Mouse (Mus musculus) MEL (cell line): ENCODE data around the gene Abcg2. TPM values are rescaled to one million over a fixed set of nuclear protein-coding genes. Genes with fewer than 3 reads are reported as not detected.

Source experiments
- DNase-seq: peaks from one replicate; pipeline ENCODE4 v3.0.0; 2011; ENCODE audit warnings: low read depth, low spot score
- H3K27ac ChIP-seq: 2 replicates; pipeline ENCODE4 v1.5.1; 2012; ENCODE audit warnings: low read depth, mild to moderate bottlenecking, control low read depth, low read length, moderate library complexity; ENCODE audit not compliant: control insufficient read depth
- H3K27me3 ChIP-seq, 2 experiments: fragments of 150-350 bp in 1 of 2; sonication (generic) in 1 of 2; 2 replicates each; pipeline ENCODE4 v1.6.1; 2012; ENCODE audit warnings: low read length in 2 of 2, mild to moderate bottlenecking in 2 of 2, improper control_type of control experiment in 1 of 2, moderate library complexity in 1 of 2; ENCODE audit not compliant: insufficient read depth in 2 of 2, control insufficient read depth in 1 of 2
- H3K36me3 ChIP-seq, 2 experiments: 2 replicates each; pipeline ENCODE4 v1.6.1; 2012 to 2014; ENCODE audit warnings: low read length in 2 of 2, improper control_type of control experiment in 1 of 2, inconsistent platforms in 1 of 2, mild to moderate bottlenecking in 1 of 2; ENCODE audit not compliant: insufficient read depth in 2 of 2, control insufficient read depth in 1 of 2
- H3K4me1 ChIP-seq, 2 experiments: fragments of 150-350 bp in 1 of 2; sonication (generic) in 1 of 2; 2 replicates each; pipeline ENCODE4 v1.6.1; 2012; ENCODE audit warnings: low read length in 2 of 2, improper control_type of control experiment in 1 of 2, mild to moderate bottlenecking in 1 of 2; ENCODE audit not compliant: insufficient read depth in 2 of 2, control insufficient read depth in 1 of 2
- H3K4me3 ChIP-seq, 2 experiments: fragments of 150-350 bp in 1 of 2; sonication (generic) in 1 of 2; 2 replicates each; pipeline ENCODE4 v1.5.1; 2012; ENCODE audit warnings: low read depth in 2 of 2, low read length in 2 of 2, mild to moderate bottlenecking in 2 of 2, moderate library complexity in 2 of 2, control low read depth in 1 of 2, improper control_type of control experiment in 1 of 2; ENCODE audit not compliant: control insufficient read depth in 1 of 2, insufficient read depth in 1 of 2
- H3K79me2 ChIP-seq: 2 replicates; pipeline ENCODE4 v1.6.1; 2012; ENCODE audit warnings: mild to moderate bottlenecking, low read length, moderate library complexity; ENCODE audit not compliant: control insufficient read depth, poor library complexity, insufficient read depth
- H3K9ac ChIP-seq: 2 replicates; pipeline ENCODE4 v1.6.1; 2012; ENCODE audit warnings: low read depth, mild to moderate bottlenecking, control low read depth, low read length, moderate library complexity; ENCODE audit not compliant: control insufficient read depth, poor library complexity, severe bottlenecking
- H3K9me3 ChIP-seq: fragments of 150-350 bp; sonication (generic); replicated peaks from 2 replicates; pipeline ENCODE4 v1.6.1; 2012; ENCODE audit warnings: mild to moderate bottlenecking, low read length, improper control_type of control experiment, moderate library complexity; ENCODE audit not compliant: insufficient read depth
- BHLHE40 ChIP-seq: IDR thresholded peaks from 2 replicates; pipeline ENCODE4 v1.6.1; 2012; ENCODE audit warnings: low read depth, mild to moderate bottlenecking, inconsistent platforms, low read length, improper control_type of control experiment, borderline replicate concordance
- CHD2 ChIP-seq: IDR thresholded peaks from 2 replicates; pipeline ENCODE4 v1.6.1; 2011; ENCODE audit warnings: low read length, improper control_type of control experiment
- CTCF ChIP-seq, 3 experiments: IDR thresholded peaks in 2 of 3; conservative IDR thresholded peaks in 1 of 3; 2 replicates each; pipeline ENCODE4 v1.5.1; 2011 to 2012; ENCODE audit warnings: low read length in 3 of 3, low read depth in 2 of 3, mild to moderate bottlenecking in 2 of 3, improper control_type of control experiment in 1 of 3, inconsistent platforms in 1 of 3, mixed read lengths in 1 of 3, moderate library complexity in 1 of 3; ENCODE audit not compliant: control insufficient read depth in 1 of 3, insufficient read depth in 1 of 3, poor library complexity in 1 of 3, severe bottlenecking in 1 of 3
- E2F4 ChIP-seq: IDR thresholded peaks from 2 replicates; pipeline ENCODE4 v1.6.1; 2011; ENCODE audit warnings: low read depth, low read length, improper control_type of control experiment, borderline replicate concordance
- EP300 ChIP-seq, 2 experiments: IDR thresholded peaks; 2 replicates each; pipeline ENCODE4 v1.6.1; 2011; ENCODE audit warnings: improper control_type of control experiment in 2 of 2, low read length in 2 of 2, low read depth in 1 of 2, mild to moderate bottlenecking in 1 of 2
- ETS1 ChIP-seq: IDR thresholded peaks from 2 replicates; pipeline ENCODE4 v1.6.1; 2012; ENCODE audit warnings: low read depth, mild to moderate bottlenecking, inconsistent platforms, low read length, improper control_type of control experiment, moderate library complexity
- GATA1 ChIP-seq: IDR thresholded peaks from 2 replicates; pipeline ENCODE4 v1.6.1; 2011; ENCODE audit warnings: low read depth, low read length, improper control_type of control experiment
- JUND ChIP-seq: IDR thresholded peaks from 2 replicates; pipeline ENCODE4 v1.6.1; 2011; ENCODE audit warnings: low read depth, mild to moderate bottlenecking, improper control_type of control experiment, low read length
- KAT2A ChIP-seq: conservative IDR thresholded peaks from 2 replicates; pipeline ENCODE4 v1.6.1; 2012; ENCODE audit warnings: low read depth, low read length, improper control_type of control experiment, inconsistent platforms
- MAX ChIP-seq: IDR thresholded peaks from 2 replicates; pipeline ENCODE4 v1.6.1; 2011; ENCODE audit warnings: low read length, improper control_type of control experiment
- MXI1 ChIP-seq: IDR thresholded peaks from 2 replicates; pipeline ENCODE4 v1.6.1; 2011; ENCODE audit warnings: mild to moderate bottlenecking, low read depth, low read length, improper control_type of control experiment
- MYB ChIP-seq: IDR thresholded peaks from 2 replicates; pipeline ENCODE4 v1.6.1; 2011; ENCODE audit warnings: mild to moderate bottlenecking, low read depth, low read length, improper control_type of control experiment
- NELFE ChIP-seq: IDR thresholded peaks from 2 replicates; pipeline ENCODE4 v1.6.1; 2011; ENCODE audit warnings: low read depth, low read length, improper control_type of control experiment
- NRF1 ChIP-seq: IDR thresholded peaks from 2 replicates; pipeline ENCODE4 v1.6.1; 2014; ENCODE audit warnings: low read depth, mild to moderate bottlenecking, inconsistent platforms, low read length, improper control_type of control experiment, moderate library complexity; ENCODE audit not compliant: poor library complexity, insufficient read depth, severe bottlenecking
- POLR2A ChIP-seq, 2 experiments: IDR thresholded peaks; 2 replicates each; pipeline ENCODE4 v1.6.1; 2011 to 2012; ENCODE audit warnings: low read length in 2 of 2, mild to moderate bottlenecking in 2 of 2, control low read depth in 1 of 2, improper control_type of control experiment in 1 of 2, low read depth in 1 of 2, moderate library complexity in 1 of 2; ENCODE audit not compliant: control insufficient read depth in 1 of 2, insufficient read depth in 1 of 2, poor library complexity in 1 of 2
- RAD21 ChIP-seq: IDR thresholded peaks from 2 replicates; pipeline ENCODE4 v1.6.1; 2011; ENCODE audit warnings: mild to moderate bottlenecking, low read depth, low read length, improper control_type of control experiment
- RCOR1 ChIP-seq: IDR thresholded peaks from 2 replicates; pipeline ENCODE4 v1.6.1; 2012; ENCODE audit warnings: low read depth, mild to moderate bottlenecking, inconsistent platforms, low read length, improper control_type of control experiment
- SIN3A ChIP-seq: IDR thresholded peaks from 2 replicates; pipeline ENCODE4 v1.6.1; 2012; ENCODE audit warnings: low read length, improper control_type of control experiment, inconsistent platforms
- TAL1 ChIP-seq: IDR thresholded peaks from 2 replicates; pipeline ENCODE4 v1.6.1; 2012; ENCODE audit warnings: mild to moderate bottlenecking, inconsistent platforms, low read length, moderate library complexity, mixed read lengths
- TBP ChIP-seq: IDR thresholded peaks from 2 replicates; pipeline ENCODE4 v1.8.0; 2011; ENCODE audit warnings: low read depth, low read length, improper control_type of control experiment
- TCF12 ChIP-seq: IDR thresholded peaks from 2 replicates; pipeline ENCODE4 v1.6.1; 2014; ENCODE audit warnings: low read depth, mild to moderate bottlenecking, inconsistent platforms, low read length, improper control_type of control experiment, moderate library complexity
- ZC3H11A ChIP-seq: IDR thresholded peaks from 2 replicates; pipeline ENCODE4 v1.6.1; 2012; ENCODE audit warnings: low read depth, mild to moderate bottlenecking, inconsistent platforms, low read length, improper control_type of control experiment
- ZKSCAN1 ChIP-seq: IDR thresholded peaks from 2 replicates; pipeline ENCODE4 v1.6.1; 2012; ENCODE audit warnings: low read depth, mild to moderate bottlenecking, inconsistent platforms, low read length, improper control_type of control experiment, moderate library complexity
- ZMIZ1 ChIP-seq: IDR thresholded peaks from 2 replicates; pipeline ENCODE4 v1.6.1; 2012; ENCODE audit warnings: low read depth, mild to moderate bottlenecking, inconsistent platforms, low read length, improper control_type of control experiment, moderate library complexity
- ZNF384 ChIP-seq: IDR thresholded peaks from 2 replicates; pipeline ENCODE4 v1.6.1; 2012; ENCODE audit warnings: low read depth, mild to moderate bottlenecking, inconsistent platforms, low read length, improper control_type of control experiment
- polyA plus RNA-seq, 2 experiments: library from polyadenylated mRNA; stranded (reverse) in 1 of 2; unstranded in 1 of 2; fragments of >175 nt in 1 of 2; fragments of >200 nt in 1 of 2; gene quantifications; 2 replicates each; pipeline versions ENCODE4 v1.2.1 to v1.2.4; 2012; ENCODE audit warnings: low replicate concordance in 2 of 2, low read depth in 1 of 2; ENCODE audit not compliant: insufficient read length in 2 of 2, insufficient read depth in 1 of 2, missing spikeins in 1 of 2
- total RNA-seq: library from RNA; depleted of rRNA; stranded (reverse); fragments of 300-350 nt; gene quantifications from 2 replicates; pipeline ENCODE4 v1.2.3, GENCODE M21; 2012

The Abcg2 gene
- total and polyA plus RNA-seq, 3 experiments: 14.4 to 20.9 TPM; not detected in 1

DNA sequence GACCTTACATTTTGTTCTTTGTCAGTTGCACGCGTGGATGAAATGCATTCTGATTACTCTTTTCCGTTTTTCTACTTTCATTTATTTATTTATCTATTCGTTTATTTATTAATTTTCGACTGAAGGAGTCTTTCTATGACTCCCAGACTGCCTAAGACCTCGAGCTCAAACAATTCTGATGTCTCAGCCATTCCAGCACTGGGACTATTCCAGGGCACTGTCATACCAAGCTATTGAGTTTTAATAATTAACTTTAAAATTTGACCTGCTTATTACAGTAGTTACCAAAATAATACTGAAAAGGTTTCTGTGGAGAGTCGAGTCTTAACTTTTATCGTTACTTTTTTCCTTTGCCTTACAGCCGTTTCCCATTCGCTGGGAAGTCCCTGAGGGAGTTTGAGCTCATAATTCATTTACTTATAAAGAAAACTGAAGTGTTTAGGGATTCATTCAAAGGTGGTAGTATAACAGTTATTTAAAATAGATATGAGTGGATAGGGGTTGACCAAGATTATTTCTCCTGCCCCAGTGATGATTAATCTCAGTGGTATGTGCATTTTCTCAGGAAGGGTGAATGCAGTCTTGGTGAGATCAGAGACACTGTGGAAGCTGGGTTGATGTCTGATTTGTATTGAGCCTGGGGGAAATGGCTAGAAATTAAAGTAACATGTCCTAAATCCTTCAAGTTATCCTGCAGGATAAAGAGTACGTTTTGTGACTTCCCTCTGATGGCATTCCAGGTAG is 56.9 kb downstream of the Abcg2 start:
- no peaks in the 10 kb centered on the region for H3K9me3 ChIP-seq
- TF ChIP-seq EP300 (IDR thresholded peaks at IDR 0.05; ENCODE audit: low read depth in 1 of 2, low read length in 2 of 2): no peak; a peak in 1 of 4 replicates
- TF ChIP-seq CHD2: no peak
- no peak for TF ChIP-seq ZKSCAN1
- TF ChIP-seq ZNF384: no peak
- no peak for TF ChIP-seq ZC3H11A
- no peak for TF ChIP-seq MAX
- TF ChIP-seq, all 39 proteins: peak for 0
- Histone ChIP-seq H3K27me3 (no peaks in the 10 kb centered on the region; a peak in 1 of 4 replicates), H3K27ac (no peak overlapping the region), H3K9ac (peak overlapping the region; percentile 38), H3K79me2 (no peaks in the 10 kb centered on the region), H3K4me3 (peak overlapping the region; percentile 52 to 57), H3K4me1 (peaks cover 5 to 10% of the 10 kb centered on the region in 2 experiments; a peak in 3 of 4 replicates), H3K36me3 (peaks cover 0 to 18% of the 10 kb centered on the region in 2 experiments; a peak in 2 of 4 replicates)
- peak; percentile 20 for DNase-seq

DNA sequence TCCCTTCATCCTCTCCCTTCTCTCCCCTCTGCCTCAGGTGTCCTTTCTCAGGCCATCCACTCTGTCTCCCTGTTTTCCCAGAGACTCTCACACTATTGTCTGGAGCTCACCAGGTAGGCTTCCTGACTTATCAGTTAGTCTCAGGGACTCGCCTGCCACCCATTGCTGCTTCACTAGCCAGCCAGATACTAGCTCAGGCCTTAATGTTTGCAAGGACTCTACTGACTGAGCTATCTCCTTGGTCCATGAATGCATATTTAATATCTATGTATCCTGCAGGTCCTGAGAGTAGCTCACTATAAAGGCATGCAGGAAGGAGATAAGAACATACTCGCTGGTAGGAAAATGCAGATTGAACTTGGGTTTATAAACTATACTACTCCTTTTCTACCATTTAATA is 57.9 kb downstream of the Abcg2 start:
- Histone ChIP-seq H3K27ac (no peak overlapping the region), H3K9me3 (no peaks in the 10 kb centered on the region), H3K36me3 (peaks cover 0 to 18% of the 10 kb centered on the region in 2 experiments; a peak in 2 of 4 replicates), H3K4me1 (peaks cover 5 to 10% of the 10 kb centered on the region in 2 experiments; a peak in 3 of 4 replicates), H3K79me2 (no peaks in the 10 kb centered on the region), H3K27me3 (no peaks in the 10 kb centered on the region; a peak in 1 of 4 replicates), H3K9ac (no peak overlapping the region), H3K4me3 (peak overlapping the region in 1 of 2 experiments; percentile 6; a peak in 1 of 4 replicates)
- DNase-seq: peak; percentile 83
- TF ChIP-seq EP300 (IDR thresholded peaks at IDR 0.05; ENCODE audit: low read depth in 1 of 2, low read length in 2 of 2) (peak; percentile 97), MXI1 (peak; percentile 29; the same call in 1 of the 2 replicates), SIN3A (peak; percentile 74), RCOR1 (peak; percentile 92), MYB (no peak), BHLHE40 (no peak), TCF12 (peak; percentile 99), NRF1 (no peak), TAL1 (peak; percentile 95), CTCF (IDR thresholded peaks at IDR 0.05 in 2 of 3, conservative IDR thresholded peaks at IDR 0.05 in 1 of 3; ENCODE audit: control insufficient read depth in 1 of 3, insufficient read depth in 1 of 3, low read depth in 2 of 3, low read length in 3 of 3, poor library complexity in 1 of 3, severe bottlenecking in 1 of 3) (no peak), KAT2A (no peak), RAD21 (no peak), NELFE (no peak), ZMIZ1 (no peak), ETS1 (peak; percentile 76), TBP (no peak), GATA1 (peak; percentile 93), E2F4 (no peak), JUND (no peak), POLR2A (IDR thresholded peaks at IDR 0.05; ENCODE audit: control insufficient read depth in 1 of 2, insufficient read depth in 1 of 2, low read depth in 1 of 2, low read length in 2 of 2, poor library complexity in 1 of 2) (no peak)
